Mouse (Mus musculus) intestine, embryonic 14.5 days (tissue): ENCODE measurements around the gene Rapgef5. TPM values are rescaled to one million over a fixed set of nuclear protein-coding genes. Genes with fewer than 3 reads are reported as not detected.

ENCODE experiments used
- ATAC-seq: fragments of 200-750 bp; cut with Nextera tagmentation; replicated peaks from 2 replicates; pipeline ENCODE4 v1.8.0; 2017; ENCODE audit warnings: low read depth, moderate number of reproducible peaks, moderate TSS enrichment, moderate library complexity; ENCODE audit not compliant: low FRiP score, low TSS enrichment
- DNase-seq: peaks from one replicate; pipeline ENCODE4 v3.0.0-alpha.2; 2018; ENCODE audit warnings: low spot score
- H3K27ac ChIP-seq: fragments of 300-500 bp; sonication (generic); 2 replicates; pipeline ENCODE4 v1.5.1; 2014; ENCODE audit warnings: low read depth, mild to moderate bottlenecking, control low read depth
- H3K27me3 ChIP-seq: fragments of 300-500 bp; sonication (generic); replicated peaks from 2 replicates; pipeline ENCODE4 v1.6.1; 2014; ENCODE audit warnings: low read length, control low read depth; ENCODE audit not compliant: control insufficient read depth, insufficient read depth
- H3K36me3 ChIP-seq: fragments of 300-500 bp; sonication (generic); 2 replicates; pipeline ENCODE4 v1.6.1; 2014; ENCODE audit warnings: low read length, control low read depth; ENCODE audit not compliant: control insufficient read depth, insufficient read depth
- H3K4me1 ChIP-seq: fragments of 300-500 bp; sonication (generic); replicated peaks from 2 replicates; pipeline ENCODE4 v1.6.1; 2014; ENCODE audit warnings: low read length, control low read depth, mixed read lengths; ENCODE audit not compliant: control insufficient read depth, insufficient read depth
- H3K4me2 ChIP-seq: fragments of 300-500 bp; sonication (generic); 2 replicates; pipeline ENCODE4 v1.6.1; 2014; ENCODE audit warnings: low read length
- H3K4me3 ChIP-seq: fragments of 300-500 bp; sonication (generic); 2 replicates; pipeline ENCODE4 v1.5.1; 2014; ENCODE audit warnings: low read depth, low read length, control low read depth, mixed read lengths
- H3K9ac ChIP-seq: fragments of 300-500 bp; sonication (generic); 2 replicates; pipeline ENCODE4 v1.6.1; 2014; ENCODE audit warnings: mild to moderate bottlenecking, low read length
- H3K9me3 ChIP-seq: fragments of 300-500 bp; sonication (generic); 2 replicates; pipeline ENCODE4 v1.6.1; 2016; ENCODE audit warnings: low read length, control low read depth; ENCODE audit not compliant: control insufficient read depth
- WGBS: fragments of 180-500 bp; shearing (Covaris S2); extraction: QIAGEN DNeasy Blood & Tissue Kit; methylation state at CpG from one replicate; pipeline ENCODE4 v1.1.7; 2014; 5-methylcytosine and 5-hydroxymethylcytosine counted together
- polyA plus RNA-seq: library from polyadenylated mRNA; unstranded; fragments of >200 nt; fragmentation: Nextera tagmentation; extraction: Ambion mirVana; gene quantifications from 2 replicates; pipeline ENCODE4 v1.2.1, GENCODE M21; 2014

The Rapgef5 gene
- polyA plus RNA-seq, 1 experiment from 2014 or later, result 8.4 TPM

- H3K4me2 ChIP-seq, result no peak overlapping the region
- 17% methylated on average over 4 of the region's 4 CpGs for WGBS
- H3K9ac ChIP-seq, result no peak overlapping the region
- DNase-seq, result no peak
- no peaks in the 10 kb centered on the region for H3K27me3 ChIP-seq
- no peak overlapping the region for H3K4me3 ChIP-seq
- H3K4me1 ChIP-seq, result peaks cover 6% of the 10 kb centered on the region; the same call in 1 of the 2 replicates
- H3K27ac ChIP-seq, result no peak overlapping the region; the same call in 1 of the 2 replicates
- ATAC-seq, result no peak
- H3K9me3 ChIP-seq, result no peaks in the 10 kb centered on the region
- H3K36me3 ChIP-seq, result no peaks in the 10 kb centered on the region
Observed at GRCm38 (mm10) chr12:117660361-117660760, 144.1 kb downstream of the Rapgef5 start.

DNA sequence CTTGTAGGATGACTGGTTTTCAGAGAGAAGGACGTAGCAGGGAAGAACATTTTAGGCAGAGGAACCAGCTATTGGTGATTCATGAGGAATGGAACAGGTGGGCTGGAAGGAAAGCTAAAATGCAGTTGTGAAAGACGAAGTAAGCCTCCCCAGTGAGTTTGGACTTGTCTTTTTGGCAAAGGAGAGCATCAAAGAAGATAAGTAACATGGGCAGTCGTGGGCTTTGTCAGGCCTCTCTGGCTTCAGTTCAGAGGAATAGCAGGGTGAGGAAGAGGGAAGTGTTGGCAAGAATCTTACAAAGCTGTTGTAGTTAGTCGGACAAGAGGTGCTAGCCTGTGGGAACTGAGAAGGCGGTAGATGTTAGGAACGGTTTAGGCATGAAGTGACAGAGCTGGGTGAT, 145.6 kb downstream of the Rapgef5 start:
- DNase-seq, result no peak
- peaks cover 6% of the 10 kb centered on the region; the same call in 1 of the 2 replicates for H3K4me1 ChIP-seq
- no peak overlapping the region for H3K4me3 ChIP-seq
- H3K9me3 ChIP-seq, result no peaks in the 10 kb centered on the region
- ATAC-seq, result no peak
- no peak overlapping the region for H3K27ac ChIP-seq
- WGBS, result 70% methylated on average over 6 of the region's 6 CpGs
- H3K27me3 ChIP-seq, result no peaks in the 10 kb centered on the region
- no peaks in the 10 kb centered on the region for H3K36me3 ChIP-seq
- H3K4me2 ChIP-seq, result no peak overlapping the region
- no peak overlapping the region for H3K9ac ChIP-seq

GRCm38 (mm10) chr12:117663637-117664036, 147.4 kb downstream of the Rapgef5 start:
- Histone ChIP-seq H3K9ac (no peak overlapping the region), H3K36me3 (no peaks in the 10 kb centered on the region), H3K4me2 (no peak overlapping the region), H3K4me3 (no peak overlapping the region), H3K27ac (no peak overlapping the region), H3K27me3 (no peaks in the 10 kb centered on the region), H3K9me3 (no peaks in the 10 kb centered on the region), H3K4me1 (peaks cover 6% of the 10 kb centered on the region; the same call in 1 of the 2 replicates)
- WGBS, result 39% methylated on average over 5 of the region's 5 CpGs
- ATAC-seq (no peak), DNase-seq (no peak)

DNA sequence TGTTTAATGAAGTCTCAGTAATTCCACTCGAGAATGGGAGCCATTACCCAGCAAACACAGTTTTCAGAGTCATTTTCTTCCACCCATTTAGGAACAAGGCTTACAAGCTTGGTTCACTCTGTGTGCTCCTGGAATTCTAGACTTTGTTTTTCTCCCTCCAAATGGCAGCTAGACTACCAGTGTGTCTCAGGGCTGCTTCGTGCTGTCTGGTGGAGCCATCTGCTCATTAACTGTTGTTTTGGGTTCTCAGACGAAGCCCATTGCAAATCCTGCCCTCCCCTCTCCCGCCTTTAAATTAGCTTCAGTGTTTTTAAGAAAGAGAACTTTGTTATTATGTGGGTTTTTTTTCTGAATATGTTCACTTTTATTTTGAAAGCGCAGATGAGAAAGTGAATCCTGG, 148.4 kb downstream of the Rapgef5 start:
- H3K36me3 ChIP-seq, result no peaks in the 10 kb centered on the region
- no peak overlapping the region for H3K4me2 ChIP-seq
- H3K4me1 ChIP-seq, result peaks cover 6% of the 10 kb centered on the region; the same call in 1 of the 2 replicates
- no peaks in the 10 kb centered on the region for H3K27me3 ChIP-seq
- ATAC-seq (no peak), DNase-seq (no peak)
- no peak overlapping the region for H3K27ac ChIP-seq
- no peak overlapping the region for H3K9ac ChIP-seq
- WGBS, result 74% methylated on average over 5 of the region's 5 CpGs
- no peak overlapping the region for H3K4me3 ChIP-seq
- no peaks in the 10 kb centered on the region for H3K9me3 ChIP-seq

GRCm38 (mm10) chr12:117666391-117666790, 150.1 kb downstream of the Rapgef5 start:
- no peaks in the 10 kb centered on the region for H3K9me3 ChIP-seq
- WGBS, result 96% methylated on average over 3 of the region's 3 CpGs
- H3K4me2 ChIP-seq, result no peak overlapping the region
- H3K4me3 ChIP-seq, result no peak overlapping the region
- no peak for ATAC-seq
- H3K36me3 ChIP-seq, result no peaks in the 10 kb centered on the region
- H3K4me1 ChIP-seq, result peaks cover 3% of the 10 kb centered on the region; the same call in 1 of the 2 replicates
- H3K9ac ChIP-seq, result no peak overlapping the region
- DNase-seq, result no peak
- no peak overlapping the region for H3K27ac ChIP-seq
- H3K27me3 ChIP-seq, result no peaks in the 10 kb centered on the region

DNA sequence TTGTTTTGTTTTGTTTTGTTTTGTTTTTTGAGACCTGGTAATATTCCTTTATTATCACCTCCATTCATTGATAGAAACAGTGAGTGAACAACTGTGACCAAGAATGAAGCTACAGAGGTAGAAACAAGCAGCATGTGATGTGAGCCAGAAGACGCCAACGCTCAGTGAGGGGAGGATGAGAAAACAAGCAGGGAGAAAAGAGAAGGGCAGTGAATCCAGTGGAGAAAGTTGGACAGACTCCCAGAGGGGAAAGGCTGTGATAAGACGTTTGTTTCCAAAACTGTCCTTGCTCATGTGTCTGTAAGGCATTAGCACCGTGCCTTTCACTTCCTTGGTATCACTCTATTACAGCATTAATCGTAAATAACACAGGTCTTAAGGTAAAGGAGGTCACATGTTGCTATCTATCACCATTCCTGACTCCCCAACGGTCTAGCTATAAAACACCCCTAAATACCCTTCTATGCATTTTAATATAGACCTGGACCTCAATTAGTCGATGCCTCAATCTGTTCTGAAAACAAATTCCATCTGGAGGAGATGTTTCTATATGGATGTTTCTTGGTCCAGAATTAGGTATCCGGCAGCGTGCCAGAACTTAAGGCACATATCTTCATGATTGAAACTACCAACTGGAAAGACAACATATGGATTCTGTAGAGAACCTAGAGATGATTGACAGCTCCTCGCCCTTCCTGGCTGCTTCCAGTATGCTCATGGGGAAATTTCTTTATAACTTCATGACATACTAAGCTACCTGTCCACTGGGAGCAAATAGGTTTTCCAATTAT, 153.5 kb downstream of the Rapgef5 start:
- H3K27me3 ChIP-seq, result no peaks in the 10 kb centered on the region
- no peaks in the 10 kb centered on the region for H3K36me3 ChIP-seq
- H3K4me3 ChIP-seq, result no peak overlapping the region
- DNase-seq (no peak), ATAC-seq (no peak)
- no peak overlapping the region for H3K27ac ChIP-seq
- H3K9me3 ChIP-seq, result no peaks in the 10 kb centered on the region
- no peaks in the 10 kb centered on the region; the same call in 1 of the 2 replicates for H3K4me1 ChIP-seq
- H3K9ac ChIP-seq, result no peak overlapping the region
- H3K4me2 ChIP-seq, result no peak overlapping the region
- WGBS, result 70% methylated on average over 10 of the region's 10 CpGs

DNA sequence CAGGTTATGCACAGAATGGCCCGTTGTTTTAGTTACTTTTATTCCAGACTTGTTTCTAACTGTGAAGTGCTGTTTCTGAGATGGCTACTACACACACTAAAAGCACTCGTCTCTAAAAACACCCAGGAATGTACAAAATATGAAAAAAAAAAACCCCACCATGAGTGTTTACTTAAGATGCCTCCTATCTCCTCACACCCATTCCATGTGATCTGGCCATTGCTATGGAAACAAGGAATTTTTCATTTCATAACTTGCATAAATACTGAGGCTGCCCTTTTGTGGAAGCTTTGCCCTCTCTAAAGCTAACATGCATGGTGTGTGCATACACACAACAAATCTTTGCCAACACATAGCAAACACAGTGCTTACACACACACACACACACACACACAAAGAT, 156.9 kb downstream of the Rapgef5 start:
- Histone ChIP-seq H3K4me1 (no peaks in the 10 kb centered on the region; the same call in 1 of the 2 replicates), H3K9ac (no peak overlapping the region), H3K27me3 (no peaks in the 10 kb centered on the region), H3K9me3 (no peaks in the 10 kb centered on the region), H3K4me3 (no peak overlapping the region), H3K27ac (no peak overlapping the region), H3K4me2 (no peak overlapping the region), H3K36me3 (no peaks in the 10 kb centered on the region)
- WGBS, result 45% methylated on average over 2 of the region's 2 CpGs
- ATAC-seq (no peak), DNase-seq (no peak)

- Histone ChIP-seq H3K27ac (no peak overlapping the region), H3K27me3 (no peaks in the 10 kb centered on the region)
- DNase-seq, result no peak
Observed at GRCm38 (mm10) chr12:117674511-117674910, 158.2 kb downstream of the Rapgef5 start.

DNA sequence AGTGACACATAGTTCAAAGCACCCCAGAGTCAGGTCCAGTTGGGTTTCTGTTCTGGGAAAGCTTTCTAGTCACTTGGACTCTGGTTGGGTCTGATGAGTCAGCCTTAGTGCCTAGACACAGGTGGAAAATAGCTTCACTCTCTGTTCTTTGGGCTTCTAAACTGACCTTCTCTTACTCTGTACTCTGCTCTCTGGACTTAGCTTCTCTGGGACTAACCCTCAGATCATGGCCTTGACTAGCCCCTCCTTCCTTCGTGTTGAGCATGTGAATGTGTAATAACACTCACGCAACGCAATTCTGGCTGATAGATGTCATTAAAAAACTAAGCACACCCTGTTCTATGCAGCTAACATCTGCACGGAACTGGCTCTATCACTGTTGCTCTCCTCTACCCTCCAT, 160.0 kb downstream of the Rapgef5 start:
- 83% methylated on average over 4 of the region's 4 CpGs for WGBS
- Histone ChIP-seq H3K4me2 (no peak overlapping the region), H3K9ac (no peak overlapping the region), H3K4me1 (peaks cover 5% of the 10 kb centered on the region; the same call in 1 of the 2 replicates), H3K4me3 (no peak overlapping the region), H3K9me3 (no peaks in the 10 kb centered on the region), H3K36me3 (no peaks in the 10 kb centered on the region), H3K27ac (no peak overlapping the region), H3K27me3 (no peaks in the 10 kb centered on the region)
- ATAC-seq (no peak), DNase-seq (no peak)

More at GRCm38 (mm10) chr12:117674511-117674910, 158.2 kb downstream of the Rapgef5 start:
- Histone ChIP-seq H3K9me3 (no peaks in the 10 kb centered on the region), H3K4me1 (peaks cover under 1% of the 10 kb centered on the region; the same call in 1 of the 2 replicates), H3K4me3 (no peak overlapping the region), H3K9ac (no peak overlapping the region), H3K36me3 (no peaks in the 10 kb centered on the region), H3K4me2 (no peak overlapping the region)
- WGBS, result 91% methylated on average over 2 of the region's 2 CpGs
- no peak for ATAC-seq
